Mouse (Mus musculus): ENCODE measurements around the gene Gli3.

Gene Gli3

GRCm38 (mm10) chr13:15462830-15463491 lies at the start of gene Gli3:
TSS of gene Gli3 (plus strand) at chr13:15463235.
- peak; percentile 23 for DNase-seq

GRCm38 (mm10) chr13:15421182-15421750 lies 41.8 kb upstream of the Gli3 start:
- DNase-seq = no peak

- no peak for DNase-seq
These were observed 21.0 kb upstream of the Gli3 start for GRCm38 (mm10) chr13:15442002-15442401.

GRCm38 (mm10) chr13:15444312-15444711 lies 18.7 kb upstream of the Gli3 start:
- no peak for DNase-seq

DNA sequence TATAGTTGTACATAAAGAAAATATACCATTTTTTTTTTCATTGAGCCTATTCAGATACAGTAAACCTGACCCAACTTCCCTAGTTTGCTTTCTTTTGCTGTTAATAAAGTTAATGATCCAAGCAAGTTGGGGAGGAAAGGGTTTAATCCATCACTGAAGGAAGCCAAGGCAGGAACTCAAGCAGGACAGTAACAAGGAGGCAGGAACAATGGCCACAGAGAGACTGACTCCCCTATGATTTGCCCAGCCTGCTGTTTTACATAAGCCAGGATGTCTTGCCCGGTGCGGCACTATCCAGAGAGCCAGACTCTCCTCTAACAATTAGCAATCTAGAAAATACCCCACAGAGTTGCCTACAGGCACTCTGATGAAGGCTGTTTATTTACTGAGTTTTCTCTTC lies 17.4 kb upstream of the Gli3 start:
- DNase-seq = no peak

- no peak for DNase-seq
These were observed 17.0 kb upstream of the Gli3 start for GRCm38 (mm10) chr13:15446004-15446403.

DNA sequence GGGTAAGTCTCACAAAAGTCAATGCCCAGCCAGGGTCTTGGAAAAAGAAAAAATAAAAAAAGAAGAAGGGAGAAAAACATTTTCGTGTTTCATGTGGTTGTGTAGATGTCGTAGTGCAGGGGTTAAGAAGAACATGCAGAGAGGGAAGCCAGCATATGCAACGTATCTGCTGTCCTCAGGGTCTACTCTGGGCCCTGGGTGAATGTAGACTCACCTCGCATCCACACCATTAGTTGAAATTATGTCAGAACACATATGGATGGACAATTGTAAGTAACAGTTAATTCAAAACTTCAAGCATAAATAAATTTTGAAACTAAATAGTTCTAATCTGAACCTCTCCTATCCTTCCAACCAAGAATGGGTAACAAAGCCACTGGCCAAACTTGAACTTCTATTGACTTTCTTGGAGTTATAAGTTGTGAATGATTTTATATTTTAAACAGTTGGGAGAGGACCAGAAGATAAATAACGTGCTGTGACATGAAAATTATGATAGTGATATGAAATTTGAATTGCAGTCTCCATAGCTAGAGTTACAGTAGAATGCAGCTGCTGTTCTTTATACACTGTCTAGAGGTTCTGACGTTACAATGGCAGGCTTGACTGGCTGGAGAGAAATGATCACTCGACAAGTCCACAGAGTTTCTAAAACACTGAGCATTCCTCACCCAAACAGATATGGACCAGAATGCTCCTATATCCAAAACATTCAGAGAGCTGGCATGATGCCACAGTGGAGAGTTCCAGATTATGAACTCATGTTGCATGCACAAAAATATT lies 16.1 kb upstream of the Gli3 start:
- no peak for DNase-seq

GRCm38 (mm10) chr13:15450941-15451340 lies 12.1 kb upstream of the Gli3 start:
- no peak for DNase-seq

DNA sequence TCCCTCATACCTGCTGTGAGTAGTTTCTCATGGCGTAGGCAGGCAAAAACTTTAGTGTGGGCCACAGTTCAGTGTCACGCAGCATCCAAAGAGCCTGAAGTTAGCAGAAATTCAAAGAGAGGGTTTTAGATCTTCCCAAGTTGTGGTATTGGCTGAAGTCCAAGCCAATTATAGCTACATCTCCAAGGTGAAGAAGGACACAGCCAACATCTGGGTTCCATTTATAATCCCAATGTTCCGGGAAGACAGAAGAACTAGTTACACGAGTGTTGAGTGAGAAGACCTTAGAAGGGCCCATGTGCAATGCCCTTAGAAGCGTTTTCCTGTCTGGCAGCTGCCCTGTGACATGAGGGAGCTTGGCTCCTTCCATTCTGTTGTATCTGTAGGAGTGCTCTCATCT lies 5.2 kb upstream of the Gli3 start:
- no peak for DNase-seq

GRCm38 (mm10) chr13:15461926-15462325 lies 1.1 kb upstream of the Gli3 start:
- DNase-seq = no peak

- peak; percentile 7 for DNase-seq
These were observed 551 bp downstream of the Gli3 start for GRCm38 (mm10) chr13:15463492-15464080.

- peak; percentile 6 for DNase-seq
These were observed 1.1 kb downstream of the Gli3 start for GRCm38 (mm10) chr13:15464081-15464526.

DNA sequence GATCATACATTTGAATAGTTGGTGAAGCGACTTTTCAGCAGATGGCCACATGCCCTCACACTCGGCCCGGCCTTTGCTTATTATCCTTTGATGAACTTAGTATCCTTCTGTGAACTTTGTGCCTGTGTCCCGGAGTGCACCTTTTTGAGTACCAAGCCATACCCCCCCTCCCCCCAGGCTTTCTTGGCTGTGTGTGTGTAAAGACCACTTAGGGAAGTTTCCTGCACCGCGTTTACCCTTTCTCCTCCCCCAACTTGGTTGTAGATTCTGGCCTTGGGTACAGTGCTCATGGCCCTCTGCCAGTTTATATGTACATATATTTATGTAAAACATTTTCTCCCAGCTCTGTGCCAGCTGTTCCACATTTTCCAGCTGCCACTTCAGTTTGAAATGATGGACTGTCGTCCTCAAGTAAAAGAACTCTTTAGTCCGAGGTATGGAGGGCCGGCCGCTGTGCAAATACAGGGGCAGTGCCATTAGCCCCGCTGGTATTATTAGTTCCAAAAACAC lies 1.8 kb downstream of the Gli3 start:
- DNase-seq = no peak

GRCm38 (mm10) chr13:15466496-15466895 lies 3.5 kb downstream of the Gli3 start:
- no peak for DNase-seq

GRCm38 (mm10) chr13:15467409-15467808 lies 4.4 kb downstream of the Gli3 start:
- DNase-seq = no peak

- DNase-seq = no peak
These were observed 5.4 kb downstream of the Gli3 start for GRCm38 (mm10) chr13:15468421-15468820.

- no peak for DNase-seq
These were observed 7.0 kb downstream of the Gli3 start for GRCm38 (mm10) chr13:15470056-15470455.

DNA sequence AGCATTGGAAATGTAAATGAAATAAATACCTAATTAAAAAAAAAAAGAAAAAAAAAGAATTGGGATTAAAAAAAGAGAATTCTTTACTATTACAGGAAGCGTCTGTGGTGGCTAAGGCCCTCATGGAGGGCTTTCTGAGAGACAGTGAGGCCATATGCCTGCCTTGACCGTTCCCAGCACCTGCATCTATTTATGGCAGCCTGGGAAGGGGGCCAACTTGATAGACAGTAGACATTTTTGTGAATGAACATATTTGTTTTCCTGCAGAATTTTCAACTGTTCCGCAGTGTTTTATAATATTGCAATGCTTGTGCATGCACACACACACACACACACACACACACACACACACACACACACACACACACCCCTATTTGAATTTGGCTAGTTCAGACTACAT lies 9.7 kb downstream of the Gli3 start:
- no peak for DNase-seq

- DNase-seq = no peak
These were observed 11.4 kb downstream of the Gli3 start for GRCm38 (mm10) chr13:15474393-15474792.

DNA sequence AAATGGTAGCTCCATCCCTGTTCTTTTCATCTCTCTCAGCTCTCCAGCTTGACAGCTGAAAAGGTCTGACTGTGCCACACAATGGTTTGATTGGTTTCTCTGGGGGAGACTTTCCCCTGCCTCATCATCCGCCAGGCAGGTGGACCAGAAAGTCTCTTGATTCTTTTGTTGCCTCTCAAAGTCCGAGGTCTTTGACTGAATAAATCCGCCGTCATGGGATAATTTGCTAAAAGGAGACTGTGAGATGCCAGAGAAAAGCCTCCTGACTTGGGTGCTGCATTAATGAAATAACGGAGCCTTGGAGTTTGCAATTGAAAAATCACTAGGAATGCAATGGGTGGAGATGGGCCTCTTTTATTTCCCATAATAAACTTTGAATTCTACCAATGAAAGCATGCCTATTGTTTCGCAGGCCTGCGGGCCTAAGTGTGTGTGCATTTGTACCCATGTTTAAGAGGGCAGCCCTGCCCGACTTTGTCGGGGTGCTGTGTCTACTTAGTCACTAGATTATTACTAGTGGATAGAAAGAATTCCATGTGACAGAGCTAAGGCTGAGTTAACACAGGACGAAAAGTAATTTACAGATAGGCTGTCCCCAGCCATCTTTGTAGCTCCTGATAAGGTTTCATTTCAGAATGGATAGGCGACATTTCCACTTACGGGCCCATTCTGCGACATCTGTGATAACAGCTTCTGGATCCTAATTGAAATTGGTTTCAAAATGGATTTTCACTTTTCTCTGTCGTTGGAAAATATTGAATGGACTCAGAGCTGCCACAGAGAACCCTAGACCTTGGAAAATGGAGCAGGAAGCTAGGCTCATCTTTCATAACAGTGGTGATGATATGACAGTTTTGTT lies 23.2 kb downstream of the Gli3 start:
- no peak for DNase-seq

DNA sequence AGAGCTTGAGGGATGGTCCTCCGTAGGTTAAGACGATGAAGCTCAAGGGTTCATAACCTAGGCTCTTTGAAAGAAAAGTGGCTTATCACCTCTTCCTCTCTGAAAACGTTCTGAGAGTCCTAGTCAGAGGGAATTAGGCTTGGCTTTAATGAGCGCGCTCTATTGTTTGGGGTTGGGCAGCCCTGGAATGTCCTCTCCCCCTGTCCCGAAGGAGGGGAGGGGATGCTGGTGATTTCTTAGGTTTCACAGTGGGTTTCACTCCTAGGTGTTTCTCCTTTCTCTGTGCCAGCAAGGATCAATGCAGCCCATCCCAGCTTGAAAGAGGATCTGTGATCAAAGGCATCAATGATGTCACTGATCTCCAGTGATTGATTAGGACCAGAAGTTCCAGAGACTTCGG lies 24.3 kb downstream of the Gli3 start:
- DNase-seq = no peak

DNA sequence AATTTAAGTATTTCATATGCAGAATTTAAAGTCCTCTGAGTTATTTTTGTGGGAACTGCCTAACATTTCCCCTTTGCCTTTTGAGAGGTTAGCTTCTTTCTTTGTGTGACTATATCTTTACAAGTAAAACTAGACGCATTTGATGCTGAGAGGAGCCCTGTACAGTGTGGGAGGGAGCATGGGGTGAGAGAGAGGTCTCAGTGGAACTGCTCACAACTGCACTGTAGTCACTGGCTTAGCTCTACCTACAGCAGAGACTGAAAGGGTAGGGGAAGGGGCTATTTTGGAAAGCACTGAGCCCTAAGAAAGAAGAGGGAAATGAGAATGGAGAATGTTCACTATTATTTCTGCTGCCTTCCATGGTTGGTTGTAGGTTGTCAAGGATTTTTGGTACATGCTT lies 25.0 kb downstream of the Gli3 start:
- no peak for DNase-seq

DNA sequence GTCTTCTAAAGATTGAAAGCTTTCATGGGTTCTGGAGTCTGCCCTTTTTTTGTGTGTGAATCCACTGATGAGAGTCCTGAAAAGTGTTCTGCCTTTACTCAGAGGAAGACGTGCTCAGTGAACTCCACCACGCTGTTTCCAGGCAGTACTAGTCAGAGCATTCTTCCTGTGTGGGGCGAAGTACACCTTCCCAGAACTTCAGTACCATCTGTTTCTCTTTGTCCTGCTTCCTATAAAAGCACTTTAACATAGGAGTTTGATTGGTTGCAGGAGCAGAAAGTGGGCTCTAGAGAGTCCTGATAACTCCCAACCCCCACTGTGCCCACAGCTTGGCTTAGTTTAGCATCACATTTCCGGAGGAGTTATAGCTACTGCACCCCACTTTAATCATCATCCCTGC lies 32.8 kb downstream of the Gli3 start:
- DNase-seq = no peak
